Mouse (Mus musculus) embryo, embryonic 10 days (tissue): ENCODE data around the gene Srbd1.
A peak's percentile ranks its signal among the peaks of the same experiment; 100 is the strongest.

Experiments
- DNase-seq: peaks from one replicate; pipeline ENCODE4 v3.0.0-alpha.2; 2015; ENCODE audit warnings: low spot score

Gene Srbd1

GRCm38 (mm10) chr17:85981869-85982268, 163.1 kb downstream of the Srbd1 start:
- no peak for DNase-seq

GRCm38 (mm10) chr17:85978876-85979275, 166.1 kb downstream of the Srbd1 start:
- no peak for DNase-seq

- no peak for DNase-seq
Observed at GRCm38 (mm10) chr17:85975077-85975476, 169.9 kb downstream of the Srbd1 start.

GRCm38 (mm10) chr17:85974591-85974990, 170.4 kb downstream of the Srbd1 start:
- no peak for DNase-seq

- peak; percentile 49 for DNase-seq
Observed at GRCm38 (mm10) chr17:85971120-85971519, 173.9 kb downstream of the Srbd1 start.

GRCm38 (mm10) chr17:85961653-85962052, 183.3 kb downstream of the Srbd1 start:
- DNase-seq, result no peak

GRCm38 (mm10) chr17:85951771-85952170, 193.2 kb downstream of the Srbd1 start:
- no peak for DNase-seq

- peak; percentile 57 for DNase-seq
Observed at GRCm38 (mm10) chr17:85949919-85950505, 195.0 kb downstream of the Srbd1 start.

GRCm38 (mm10) chr17:85948911-85949909, 195.8 kb downstream of the Srbd1 start:
- no peak for DNase-seq

GRCm38 (mm10) chr17:85944726-85945125, 200.2 kb downstream of the Srbd1 start:
- no peak for DNase-seq

- DNase-seq, result no peak
Observed at GRCm38 (mm10) chr17:85943994-85944640, 200.9 kb downstream of the Srbd1 start.

GRCm38 (mm10) chr17:85943551-85943981, 201.4 kb downstream of the Srbd1 start:
- DNase-seq, result no peak

- DNase-seq, result no peak
Observed at GRCm38 (mm10) chr17:85943071-85943470, 201.9 kb downstream of the Srbd1 start.

GRCm38 (mm10) chr17:85942123-85942522, 202.9 kb downstream of the Srbd1 start:
- no peak for DNase-seq

GRCm38 (mm10) chr17:85941141-85941738, 203.7 kb downstream of the Srbd1 start:
- no peak for DNase-seq

- no peak for DNase-seq
Observed at GRCm38 (mm10) chr17:85937131-85937530, 207.8 kb downstream of the Srbd1 start.

- DNase-seq, result no peak
Observed at GRCm38 (mm10) chr17:85935268-85935667, 209.7 kb downstream of the Srbd1 start.
